Mouse (Mus musculus) olfactory bulb, adult 2 months (tissue): ENCODE data around the gene Ccdc144b. TPM values are rescaled to one million over a fixed set of nuclear protein-coding genes. Genes with fewer than 3 reads are reported as not detected.

Source experiments
- H3K27ac ChIP-seq: fragments of 200-500 bp; 2 replicates; pipeline ENCODE4 v1.5.1; 2012; ENCODE audit warnings: low read depth, low read length; ENCODE audit not compliant: insufficient read depth
- H3K4me1 ChIP-seq: fragments of 200-500 bp; 2 replicates; pipeline ENCODE4 v1.6.1; 2012; ENCODE audit warnings: low read length; ENCODE audit not compliant: control insufficient read depth, insufficient read depth
- H3K4me3 ChIP-seq: fragments of 200-500 bp; 2 replicates; pipeline ENCODE4 v1.5.1; 2012; ENCODE audit warnings: mild to moderate bottlenecking, low read depth, low read length, moderate library complexity; ENCODE audit not compliant: insufficient read depth
- CTCF ChIP-seq: fragments of 200-500 bp; IDR thresholded peaks from 2 replicates; pipeline ENCODE4 v1.5.1; 2012; ENCODE audit warnings: low read depth, mild to moderate bottlenecking, low read length, moderate library complexity; ENCODE audit not compliant: insufficient read depth
- POLR2A ChIP-seq: fragments of 200-500 bp; IDR thresholded peaks from 2 replicates; pipeline ENCODE4 v1.6.1; 2012; ENCODE audit warnings: mild to moderate bottlenecking, low read depth, low read length, moderate library complexity; ENCODE audit not compliant: insufficient read depth
- WGBS: fragments of 180-500 bp; shearing (Covaris S2); methylation state at CpG from one replicate; pipeline ENCODE4 v1.1.7; 2018; 5-methylcytosine and 5-hydroxymethylcytosine counted together
- polyA plus RNA-seq: library from polyadenylated mRNA; stranded (reverse); fragments of >200 nt; gene quantifications from 2 replicates; pipeline ENCODE4 v1.2.4, GENCODE M21; 2012; ENCODE audit warnings: low replicate concordance; ENCODE audit not compliant: missing spikeins, insufficient read depth, insufficient read length

Gene Ccdc144b
- not detected in 2 replicates for polyA plus RNA-seq

GRCm38 (mm10) chr3:36053447-36053846, at the start of gene Ccdc144b:
Gene Ccdc144b, minus strand, starts transcription at chr3:36053547.
- no peak within 1 kb of the TSS for H3K4me3 ChIP-seq
- 93% methylated on average over 6 of the region's 6 CpGs for WGBS

GRCm38 (mm10) chr3:36095371-36095770, 42.0 kb upstream of the Ccdc144b start:
- no peak overlapping the region for H3K27ac ChIP-seq
- H3K4me1 ChIP-seq: no peaks in the 10 kb centered on the region
- TF ChIP-seq CTCF (no peak), POLR2A (no peak)
- WGBS: 75% methylated on average over 2 of the region's 2 CpGs
- no peak overlapping the region for H3K4me3 ChIP-seq

More at GRCm38 (mm10) chr3:36053447-36053846, at the start of gene Ccdc144b:
- Histone ChIP-seq H3K4me1 (no peaks in the 10 kb centered on the region), H3K27ac (no peak within 1 kb of the TSS)
- TF ChIP-seq POLR2A (no peak), CTCF (no peak)

- no peak overlapping the region for H3K27ac ChIP-seq
- 93% methylated on average over 9 of the region's 9 CpGs for WGBS
- TF ChIP-seq POLR2A (no peak), CTCF (no peak)
- no peak overlapping the region for H3K4me3 ChIP-seq
- H3K4me1 ChIP-seq: no peaks in the 10 kb centered on the region
These were observed 34.2 kb upstream of the Ccdc144b start for GRCm38 (mm10) chr3:36087591-36087990.

- no peak overlapping the region for H3K4me3 ChIP-seq
- H3K4me1 ChIP-seq: no peaks in the 10 kb centered on the region
- TF ChIP-seq CTCF: no peak
- TF ChIP-seq POLR2A: no peak
- 97% methylated on average over 5 of the region's 5 CpGs for WGBS
- no peak overlapping the region for H3K27ac ChIP-seq
These were observed 32.0 kb upstream of the Ccdc144b start for GRCm38 (mm10) chr3:36085394-36085793.

GRCm38 (mm10) chr3:36083381-36083780, 30.0 kb upstream of the Ccdc144b start:
- Histone ChIP-seq H3K27ac (no peak overlapping the region), H3K4me1 (no peaks in the 10 kb centered on the region), H3K4me3 (no peak overlapping the region)
- no peak for TF ChIP-seq CTCF
- TF ChIP-seq POLR2A: no peak
- WGBS: 95% methylated on average over 7 of the region's 7 CpGs

GRCm38 (mm10) chr3:36082843-36083242, 29.5 kb upstream of the Ccdc144b start:
- Histone ChIP-seq H3K4me1 (no peaks in the 10 kb centered on the region), H3K4me3 (no peak overlapping the region), H3K27ac (no peak overlapping the region)
- no peak for TF ChIP-seq CTCF
- TF ChIP-seq POLR2A: no peak
- 95% methylated on average over 4 of the region's 4 CpGs for whole genome bisulfite sequencing

GRCm38 (mm10) chr3:36080741-36081140, 27.4 kb upstream of the Ccdc144b start:
- Histone ChIP-seq H3K4me1 (no peaks in the 10 kb centered on the region), H3K4me3 (no peak overlapping the region), H3K27ac (no peak overlapping the region)
- TF ChIP-seq POLR2A (no peak), CTCF (no peak)
- 98% methylated on average over 5 of the region's 5 CpGs for WGBS

GRCm38 (mm10) chr3:36079886-36080285, 26.5 kb upstream of the Ccdc144b start:
- WGBS: 93% methylated on average over 5 of the region's 5 CpGs
- no peak for TF ChIP-seq CTCF
- no peaks in the 10 kb centered on the region for H3K4me1 ChIP-seq
- H3K4me3 ChIP-seq: no peak overlapping the region
- H3K27ac ChIP-seq: no peak overlapping the region

- 97% methylated on average over 3 of the region's 3 CpGs for WGBS
- TF ChIP-seq CTCF: no peak
- TF ChIP-seq POLR2A: no peak
- no peak overlapping the region for H3K4me3 ChIP-seq
- H3K27ac ChIP-seq: no peak overlapping the region
- no peaks in the 10 kb centered on the region for H3K4me1 ChIP-seq
These were observed 24.0 kb upstream of the Ccdc144b start for GRCm38 (mm10) chr3:36077386-36077785.

GRCm38 (mm10) chr3:36075466-36075865, 22.1 kb upstream of the Ccdc144b start:
- WGBS: 93% methylated on average over 6 of the region's 6 CpGs
- no peak overlapping the region for H3K4me3 ChIP-seq
- no peak for TF ChIP-seq POLR2A
- no peak for TF ChIP-seq CTCF
- no peak overlapping the region for H3K27ac ChIP-seq
- H3K4me1 ChIP-seq: no peaks in the 10 kb centered on the region
